Mouse (Mus musculus) hindbrain, embryonic 16.5 days (tissue): ENCODE results near the gene Sez6l. TPM values are rescaled to one million over a fixed set of nuclear protein-coding genes. Genes with fewer than 3 reads are reported as not detected.

ENCODE experiments used
- ATAC-seq: fragments of 200-750 bp; cut with Nextera tagmentation; 2 replicates; pipeline ENCODE4 v1.8.0; 2017; ENCODE audit warnings: moderate TSS enrichment, moderate library complexity
- H3K27ac ChIP-seq: fragments of 300-500 bp; sonication (generic); 2 replicates; pipeline ENCODE4 v1.5.1; 2014; ENCODE audit warnings: low read depth, mild to moderate bottlenecking, control low read depth, low read length, moderate library complexity
- H3K27me3 ChIP-seq: fragments of 300-500 bp; sonication (generic); replicated peaks from 2 replicates; pipeline ENCODE4 v1.6.1; 2014; ENCODE audit warnings: low read length; ENCODE audit not compliant: control insufficient read depth, insufficient read depth
- H3K36me3 ChIP-seq: fragments of 300-500 bp; sonication (generic); 2 replicates; pipeline ENCODE4 v1.6.1; 2014; ENCODE audit warnings: mild to moderate bottlenecking, low read length, moderate library complexity, mixed read lengths; ENCODE audit not compliant: control insufficient read depth, insufficient read depth
- H3K4me1 ChIP-seq: fragments of 300-500 bp; sonication (generic); 2 replicates; pipeline ENCODE4 v1.6.1; 2014; ENCODE audit warnings: low read depth, low read length; ENCODE audit not compliant: control insufficient read depth, insufficient read depth
- H3K4me2 ChIP-seq: fragments of 300-500 bp; sonication (generic); 2 replicates; pipeline ENCODE4 v1.6.1; 2014; ENCODE audit warnings: mild to moderate bottlenecking, low read length, control low read depth, moderate library complexity
- H3K4me3 ChIP-seq: fragments of 300-500 bp; sonication (generic); 2 replicates; pipeline ENCODE4 v1.5.1; 2014; ENCODE audit warnings: mild to moderate bottlenecking, low read length, control low read depth, moderate library complexity
- H3K9ac ChIP-seq: fragments of 300-500 bp; sonication (generic); 2 replicates; pipeline ENCODE4 v1.6.1; 2014; ENCODE audit warnings: low read depth, mild to moderate bottlenecking, control low read depth, low read length, moderate library complexity
- H3K9me3 ChIP-seq: fragments of 300-500 bp; sonication (generic); 2 replicates; pipeline ENCODE4 v1.6.1; 2014; ENCODE audit warnings: mild to moderate bottlenecking, low read length, moderate library complexity; ENCODE audit not compliant: control insufficient read depth
- WGBS: fragments of 180-500 bp; shearing (Covaris S2); extraction: QIAGEN DNeasy Blood & Tissue Kit; methylation state at CpG from one replicate; pipeline ENCODE4 v1.1.7; 2014; 5-methylcytosine and 5-hydroxymethylcytosine counted together
- polyA plus RNA-seq: library from polyadenylated mRNA; unstranded; fragments of >200 nt; fragmentation: Nextera tagmentation; extraction: Ambion mirVana; gene quantifications from 2 replicates; pipeline ENCODE4 v1.2.1, GENCODE M21; 2015

The Sez6l gene
- polyA plus RNA-seq, 1 experiment from 2014 or later = 42.8 TPM

DNA sequence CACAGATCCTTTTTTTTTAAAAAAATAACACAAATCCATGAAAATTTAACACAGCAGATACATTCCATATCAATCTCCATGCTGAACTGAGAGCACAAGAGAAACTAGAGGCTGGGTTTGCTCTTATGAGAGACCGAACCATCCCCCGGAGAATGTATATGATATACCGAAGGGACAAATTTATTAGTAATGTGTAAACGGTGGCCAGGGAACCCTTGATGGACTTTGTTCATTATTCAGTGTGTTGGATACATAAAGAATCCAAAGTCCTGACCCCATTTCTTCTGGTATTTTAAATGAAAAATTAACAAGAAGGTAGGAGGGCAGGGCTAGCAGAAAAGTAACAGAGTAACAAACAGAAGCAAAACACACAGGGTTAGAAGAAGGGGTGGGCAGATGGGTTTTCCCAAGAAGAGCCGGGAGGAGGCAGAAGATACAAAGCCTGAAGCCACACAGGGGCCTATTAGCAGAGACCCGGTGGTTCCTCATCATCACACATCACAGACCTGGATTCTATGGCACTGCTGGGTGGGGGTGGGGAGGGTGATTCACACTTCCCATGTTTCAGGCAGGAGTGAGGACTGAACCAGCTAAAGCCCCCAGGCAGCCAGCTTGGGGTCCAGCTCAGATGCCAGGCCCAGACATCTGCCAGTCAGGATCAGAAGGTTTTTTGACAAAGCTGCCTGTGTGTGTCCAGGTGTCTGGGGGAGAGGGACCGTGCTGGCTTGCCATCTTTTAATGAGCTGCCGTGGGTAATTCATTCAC is 76.9 kb downstream of the Sez6l start:
- Histone ChIP-seq H3K27ac (0 out of 2 replicates have a peak overlapping the region, but pooled peaks have one; percentile 40), H3K36me3 (no peaks in the 10 kb centered on the region), H3K4me3 (no peak overlapping the region), H3K4me1 (peaks cover 27% of the 10 kb centered on the region), H3K27me3 (no peaks in the 10 kb centered on the region), H3K9ac (no peak overlapping the region), H3K4me2 (no peak overlapping the region), H3K9me3 (no peaks in the 10 kb centered on the region)
- 43% methylated on average over 8 of the region's 8 CpGs for WGBS
- ATAC-seq = peak; percentile 62; the same call in 1 of the 2 replicates

DNA sequence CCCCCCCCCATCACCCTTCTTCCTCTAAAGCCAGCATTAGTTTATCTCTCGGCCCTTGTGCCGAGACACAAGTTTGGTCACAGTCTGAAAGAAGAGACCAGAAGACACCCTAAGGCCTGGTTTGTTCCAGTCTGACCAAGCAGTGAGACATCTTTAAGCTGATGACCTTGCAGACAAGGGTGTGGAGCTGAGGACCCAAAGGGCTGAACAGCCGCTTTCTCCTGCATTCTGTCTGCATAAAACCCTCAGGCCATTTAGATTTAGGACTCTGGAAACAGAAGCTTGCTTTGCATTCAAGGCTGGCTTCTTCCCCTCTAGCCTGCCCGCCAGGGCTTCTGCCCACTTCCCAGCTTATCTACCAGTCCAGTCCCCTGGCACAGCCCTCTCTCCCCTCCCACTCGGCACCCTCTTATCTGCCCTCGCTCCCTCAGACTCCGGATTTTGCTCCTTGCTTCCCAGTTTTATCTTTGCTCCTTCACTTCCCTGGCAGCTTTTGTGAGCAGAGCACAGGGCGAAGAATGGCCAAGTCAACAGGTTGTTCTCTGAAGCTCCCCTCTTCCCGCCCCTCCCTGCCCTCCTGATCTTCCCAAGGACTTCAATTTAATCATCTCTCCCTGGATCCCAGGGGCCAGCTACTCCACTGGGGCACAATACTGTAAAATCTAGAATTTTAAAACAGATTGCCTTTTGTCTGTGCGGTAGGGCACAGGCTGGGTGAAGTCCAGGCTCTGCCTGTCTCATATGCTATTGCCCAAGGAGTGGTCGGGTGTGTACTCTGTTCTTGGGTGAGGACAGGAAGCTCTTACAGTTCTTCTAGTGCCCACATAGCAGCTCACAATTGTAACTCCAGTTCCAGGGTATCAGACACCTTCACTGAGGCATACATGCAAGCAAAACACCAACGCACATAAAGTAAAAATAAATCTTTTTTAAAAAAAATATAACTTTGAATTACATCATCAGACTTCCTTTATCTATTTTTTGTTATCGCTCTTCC is 77.8 kb downstream of the Sez6l start:
- WGBS = 75% methylated on average over 13 of the region's 13 CpGs
- no peaks in the 10 kb centered on the region for H3K36me3 ChIP-seq

DNA sequence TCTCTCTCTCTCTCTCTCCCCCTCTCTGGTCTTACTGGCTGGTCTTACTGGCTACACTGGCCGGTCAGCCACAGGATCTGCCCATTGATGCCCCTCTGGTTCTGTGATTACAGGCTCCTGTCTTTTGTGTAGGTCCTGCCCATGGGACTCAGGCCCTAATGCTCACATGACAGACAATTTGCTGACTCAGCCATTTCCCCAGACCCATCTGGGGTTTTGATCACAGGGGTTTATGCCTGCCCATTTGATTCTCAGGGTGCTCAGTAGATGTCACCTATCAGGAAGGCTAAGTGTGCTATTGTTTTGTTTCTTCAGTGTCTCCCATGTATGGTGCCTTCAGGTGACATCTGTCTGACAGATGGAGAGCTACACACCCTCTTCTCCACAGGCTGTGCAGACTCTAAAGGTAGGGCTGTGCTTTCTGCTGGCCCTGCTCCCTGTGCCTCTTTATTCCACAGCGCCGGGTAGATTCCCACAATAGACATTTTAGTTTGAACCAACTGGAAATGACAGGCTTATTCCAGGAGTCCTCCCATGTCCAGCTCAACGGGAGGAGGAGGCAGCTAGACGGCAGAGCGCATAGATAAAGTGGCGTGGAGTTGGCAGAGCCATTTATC is 80.1 kb downstream of the Sez6l start:
- H3K4me2 ChIP-seq = no peak overlapping the region
- H3K9me3 ChIP-seq = no peaks in the 10 kb centered on the region
- H3K36me3 ChIP-seq = no peaks in the 10 kb centered on the region
- 69% methylated on average over 7 of the region's 7 CpGs for WGBS
- peaks cover 34% of the 10 kb centered on the region for H3K4me1 ChIP-seq
- no peaks in the 10 kb centered on the region for H3K27me3 ChIP-seq
- no peak for ATAC-seq
- H3K9ac ChIP-seq = no peak overlapping the region
- H3K4me3 ChIP-seq = no peak overlapping the region
- no peak overlapping the region for H3K27ac ChIP-seq

More for the DNA sequence above, 77.8 kb downstream of the Sez6l start:
- H3K9ac ChIP-seq = no peak overlapping the region
- H3K4me1 ChIP-seq = peaks cover 27% of the 10 kb centered on the region
- ATAC-seq = no peak
- H3K4me2 ChIP-seq = no peak overlapping the region
- no peak overlapping the region for H3K27ac ChIP-seq
- H3K4me3 ChIP-seq = no peak overlapping the region
- H3K9me3 ChIP-seq = no peaks in the 10 kb centered on the region
- no peaks in the 10 kb centered on the region for H3K27me3 ChIP-seq

DNA sequence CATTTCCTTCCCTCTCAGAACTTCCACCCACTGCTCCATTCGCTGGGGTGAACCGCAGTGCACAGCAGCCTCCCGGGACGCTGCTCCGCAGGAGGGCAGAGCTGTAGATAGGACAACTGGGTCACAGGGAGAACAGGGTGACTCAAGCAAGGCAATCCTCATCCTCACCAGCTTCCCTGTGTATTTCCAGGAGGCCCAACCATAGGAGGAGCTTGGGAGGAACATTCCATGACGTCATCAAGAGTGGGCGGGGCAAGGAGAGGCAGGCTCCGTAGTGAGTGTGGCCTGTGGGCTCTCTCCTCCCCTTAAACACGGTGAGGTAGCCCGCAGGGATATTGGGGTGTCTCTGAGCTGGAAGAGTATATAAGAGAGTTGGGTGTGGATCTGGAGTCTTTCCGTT is 83.5 kb downstream of the Sez6l start:
- peak; percentile 35 for ATAC-seq
- no peaks in the 10 kb centered on the region for H3K27me3 ChIP-seq
- WGBS = 32% methylated on average over 11 of the region's 11 CpGs
- H3K9ac ChIP-seq = no peak overlapping the region
- H3K4me2 ChIP-seq = peak overlapping the region; percentile 31; the same call in 1 of the 2 replicates
- no peaks in the 10 kb centered on the region for H3K9me3 ChIP-seq
- peak overlapping the region; percentile 49; the same call in 1 of the 2 replicates for H3K27ac ChIP-seq
- H3K4me1 ChIP-seq = peaks cover 7% of the 10 kb centered on the region
- no peaks in the 10 kb centered on the region for H3K36me3 ChIP-seq
- H3K4me3 ChIP-seq = no peak overlapping the region

DNA sequence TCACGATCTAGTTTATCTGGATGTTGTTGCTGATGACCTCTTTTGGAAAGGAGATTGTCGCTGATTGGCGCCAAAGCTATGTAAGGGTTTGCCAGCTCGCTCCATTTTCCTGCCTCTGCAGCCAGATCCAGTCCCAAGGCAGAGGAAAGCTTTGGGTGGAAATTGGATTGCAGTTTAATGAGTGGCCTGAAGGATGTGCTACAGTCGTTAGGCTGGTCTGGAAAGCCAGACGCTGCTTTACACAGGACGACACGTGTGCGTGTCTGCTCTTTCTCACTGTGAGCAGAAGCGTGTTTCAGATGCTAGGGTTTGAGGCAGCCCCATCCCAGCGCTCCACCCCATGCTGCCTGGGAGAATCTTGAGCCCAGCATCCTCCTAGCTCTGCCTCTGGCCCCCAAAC is 85.5 kb downstream of the Sez6l start:
- no peak overlapping the region for H3K4me2 ChIP-seq
- H3K27ac ChIP-seq = no peak overlapping the region
- ATAC-seq = no peak
- no peak overlapping the region for H3K9ac ChIP-seq
- H3K27me3 ChIP-seq = no peaks in the 10 kb centered on the region
- H3K4me3 ChIP-seq = no peak overlapping the region
- 51% methylated on average over 11 of the region's 11 CpGs for WGBS
- no peaks in the 10 kb centered on the region for H3K36me3 ChIP-seq
- no peaks in the 10 kb centered on the region for H3K9me3 ChIP-seq
- peaks cover 7% of the 10 kb centered on the region for H3K4me1 ChIP-seq

DNA sequence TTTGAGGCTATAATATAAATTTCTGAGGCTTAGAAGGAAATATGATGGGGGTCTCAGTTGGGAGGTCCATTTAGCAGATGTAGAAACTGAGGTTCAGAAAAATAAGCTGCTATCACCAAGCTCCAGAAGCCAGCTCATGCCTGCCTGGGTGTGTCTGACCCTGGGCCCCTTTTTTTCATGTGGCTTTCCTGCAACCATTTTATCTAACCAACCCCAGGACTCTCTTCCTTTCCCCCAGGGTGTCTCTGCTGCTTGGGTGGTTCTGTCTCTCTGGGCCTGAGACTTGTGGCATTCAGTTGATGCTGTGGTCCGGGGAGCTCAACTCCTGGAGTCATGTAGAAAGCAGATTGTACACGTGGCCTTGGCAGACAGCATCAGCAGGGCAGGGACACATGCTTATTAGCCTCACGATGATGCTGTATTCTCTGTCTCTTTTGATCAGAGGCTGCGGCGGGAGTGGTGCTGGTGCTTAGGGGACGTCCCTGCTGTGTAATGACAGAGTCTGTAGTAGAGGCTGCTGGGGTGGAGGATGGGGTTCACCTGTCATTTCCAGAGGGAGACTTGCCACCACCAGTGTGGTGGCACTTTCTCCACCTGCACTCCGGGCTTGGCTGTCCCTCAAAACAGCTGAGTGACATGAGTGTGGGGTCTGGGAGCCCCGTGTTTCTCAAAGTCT is 88.7 kb downstream of the Sez6l start:
- 43% methylated on average over 8 of the region's 8 CpGs for WGBS
- Histone ChIP-seq H3K4me3 (no peak overlapping the region), H3K4me2 (no peak overlapping the region), H3K4me1 (peaks cover 16% of the 10 kb centered on the region), H3K36me3 (no peaks in the 10 kb centered on the region), H3K27ac (no peak overlapping the region), H3K9ac (no peak overlapping the region), H3K9me3 (no peaks in the 10 kb centered on the region), H3K27me3 (no peaks in the 10 kb centered on the region)
- no peak for ATAC-seq

DNA sequence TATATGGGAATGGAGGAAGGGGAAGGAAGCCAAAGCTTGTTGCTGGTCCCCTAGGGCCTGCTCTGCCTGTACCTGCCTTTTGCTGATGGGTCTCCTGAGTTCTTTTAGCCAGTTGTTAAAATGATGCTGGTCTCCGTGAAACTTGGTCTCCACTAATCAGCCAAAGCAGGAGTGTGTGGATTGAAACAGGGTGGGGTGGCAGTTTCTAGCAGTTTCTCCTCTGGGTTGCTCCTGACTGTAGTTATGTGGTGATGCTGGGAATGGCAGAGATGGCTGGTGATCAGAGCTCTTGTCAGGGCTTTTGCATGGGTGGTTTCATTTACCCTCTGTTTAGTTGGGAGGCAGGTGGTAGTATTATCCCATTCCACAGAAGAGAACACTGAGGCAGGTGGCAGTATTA is 89.5 kb downstream of the Sez6l start:
- no peaks in the 10 kb centered on the region for H3K27me3 ChIP-seq
- no peak for ATAC-seq
- H3K36me3 ChIP-seq = no peaks in the 10 kb centered on the region
- peaks cover 18% of the 10 kb centered on the region for H3K4me1 ChIP-seq
- no peak overlapping the region for H3K27ac ChIP-seq
- no peak overlapping the region for H3K9ac ChIP-seq
- 92% methylated on average over 1 of the region's 1 CpGs for WGBS
- no peaks in the 10 kb centered on the region for H3K9me3 ChIP-seq
- no peak overlapping the region for H3K4me3 ChIP-seq
- H3K4me2 ChIP-seq = no peak overlapping the region

DNA sequence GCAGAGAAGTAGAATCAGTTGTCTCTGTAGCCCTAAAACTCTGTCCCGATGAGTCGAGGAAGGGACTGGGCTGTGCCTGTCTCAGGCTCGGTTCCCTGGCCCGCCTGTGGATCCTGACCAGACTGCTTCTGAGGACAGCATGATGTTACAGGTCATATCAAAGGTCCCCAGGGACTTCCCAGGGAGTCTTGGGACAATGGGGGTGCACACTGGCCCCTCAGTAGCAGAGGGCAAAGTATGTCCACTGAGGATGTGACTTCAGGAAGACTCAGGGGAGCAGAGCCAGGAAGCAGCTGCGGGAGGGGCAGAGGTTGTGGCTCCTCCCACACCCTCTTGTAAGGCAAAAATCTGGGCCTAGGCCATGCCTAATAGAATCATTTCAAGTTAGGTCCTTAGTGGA is 90.6 kb downstream of the Sez6l start:
- no peaks in the 10 kb centered on the region for H3K9me3 ChIP-seq
- H3K27me3 ChIP-seq = no peaks in the 10 kb centered on the region
- H3K27ac ChIP-seq = no peak overlapping the region
- no peaks in the 10 kb centered on the region for H3K36me3 ChIP-seq
- no peak overlapping the region for H3K4me2 ChIP-seq
- no peak overlapping the region for H3K4me3 ChIP-seq
- peaks cover 29% of the 10 kb centered on the region for H3K4me1 ChIP-seq
- ATAC-seq = no peak
- 64% methylated on average over 5 of the region's 5 CpGs for WGBS
- H3K9ac ChIP-seq = no peak overlapping the region
